Mouse (Mus musculus) intestine, embryonic 16.5 days (tissue): ENCODE data around the gene Galnt4. TPM values are rescaled to one million over a fixed set of nuclear protein-coding genes. Genes with fewer than 3 reads are reported as not detected.

Experiments
- ATAC-seq: fragments of 200-750 bp; cut with Nextera tagmentation; 2 replicates; pipeline ENCODE4 v1.8.0; 2017; ENCODE audit warnings: moderate TSS enrichment, moderate library complexity
- H3K27ac ChIP-seq: fragments of 300-500 bp; sonication (generic); 2 replicates; pipeline ENCODE4 v1.5.1; 2014; ENCODE audit warnings: mild to moderate bottlenecking, low read length
- H3K27me3 ChIP-seq: fragments of 300-500 bp; sonication (generic); replicated peaks from 2 replicates; pipeline ENCODE4 v1.6.1; 2014; ENCODE audit warnings: low read length, control low read depth, mixed read lengths; ENCODE audit not compliant: control insufficient read depth, insufficient read depth
- H3K36me3 ChIP-seq: fragments of 300-500 bp; sonication (generic); 2 replicates; pipeline ENCODE4 v1.6.1; 2014; ENCODE audit warnings: low read length, control low read depth; ENCODE audit not compliant: control insufficient read depth, insufficient read depth
- H3K4me1 ChIP-seq: fragments of 300-500 bp; sonication (generic); 2 replicates; pipeline ENCODE4 v1.6.1; 2014; ENCODE audit warnings: low read length, control low read depth, mixed read lengths; ENCODE audit not compliant: control insufficient read depth, insufficient read depth
- H3K4me2 ChIP-seq: fragments of 300-500 bp; sonication (generic); 2 replicates; pipeline ENCODE4 v1.6.1; 2014; ENCODE audit warnings: low read depth, low read length, control low read depth
- H3K4me3 ChIP-seq: fragments of 300-500 bp; sonication (generic); 2 replicates; pipeline ENCODE4 v1.5.1; 2014; ENCODE audit warnings: mild to moderate bottlenecking, low read length
- H3K9ac ChIP-seq: fragments of 300-500 bp; sonication (generic); 2 replicates; pipeline ENCODE4 v1.6.1; 2014; ENCODE audit warnings: low read depth, low read length
- H3K9me3 ChIP-seq: fragments of 300-500 bp; sonication (generic); 2 replicates; pipeline ENCODE4 v1.6.1; 2016; ENCODE audit warnings: low read length, control low read depth; ENCODE audit not compliant: control insufficient read depth
- WGBS: fragments of 180-500 bp; shearing (Covaris S2); extraction: QIAGEN DNeasy Blood & Tissue Kit; methylation state at CpG from one replicate; pipeline ENCODE4 v1.1.7; 2014; 5-methylcytosine and 5-hydroxymethylcytosine counted together
- polyA plus RNA-seq: library from polyadenylated mRNA; unstranded; fragments of >200 nt; fragmentation: Nextera tagmentation; extraction: Ambion mirVana; gene quantifications from 2 replicates; pipeline ENCODE4 v1.2.1, GENCODE M21; 2015

Gene Galnt4
- polyA plus RNA-seq, 1 experiment from 2014 or later, result 19.3 TPM

- H3K4me2 ChIP-seq, result no peak overlapping the region
- no peaks in the 10 kb centered on the region for H3K4me1 ChIP-seq
- H3K9me3 ChIP-seq, result no peaks in the 10 kb centered on the region
- no peak overlapping the region for H3K27ac ChIP-seq
- H3K4me3 ChIP-seq, result no peak overlapping the region
- H3K36me3 ChIP-seq, result no peaks in the 10 kb centered on the region
- no peak for ATAC-seq
- 61% methylated on average over 6 of the region's 6 CpGs for WGBS
- no peak overlapping the region for H3K9ac ChIP-seq
- no peaks in the 10 kb centered on the region for H3K27me3 ChIP-seq
Measured at GRCm38 (mm10) chr10:99085240-99085587, 22.7 kb upstream of the Galnt4 start.

- Histone ChIP-seq H3K4me1 (no peaks in the 10 kb centered on the region), H3K27ac (no peak overlapping the region), H3K4me3 (no peak overlapping the region), H3K9ac (no peak overlapping the region), H3K9me3 (no peaks in the 10 kb centered on the region), H3K4me2 (no peak overlapping the region), H3K27me3 (no peaks in the 10 kb centered on the region), H3K36me3 (no peaks in the 10 kb centered on the region)
- 75% methylated on average over 6 of the region's 6 CpGs for WGBS
- no peak for ATAC-seq
Measured at GRCm38 (mm10) chr10:99086029-99086428, 21.9 kb upstream of the Galnt4 start.

GRCm38 (mm10) chr10:99089906-99090305 lies 18.1 kb upstream of the Galnt4 start:
- Histone ChIP-seq H3K9ac (no peak overlapping the region), H3K4me2 (no peak overlapping the region), H3K4me3 (no peak overlapping the region), H3K27ac (no peak overlapping the region), H3K27me3 (no peaks in the 10 kb centered on the region), H3K4me1 (no peaks in the 10 kb centered on the region), H3K9me3 (no peaks in the 10 kb centered on the region), H3K36me3 (no peaks in the 10 kb centered on the region)
- WGBS, result 78% methylated on average over 6 of the region's 6 CpGs
- no peak for ATAC-seq

DNA sequence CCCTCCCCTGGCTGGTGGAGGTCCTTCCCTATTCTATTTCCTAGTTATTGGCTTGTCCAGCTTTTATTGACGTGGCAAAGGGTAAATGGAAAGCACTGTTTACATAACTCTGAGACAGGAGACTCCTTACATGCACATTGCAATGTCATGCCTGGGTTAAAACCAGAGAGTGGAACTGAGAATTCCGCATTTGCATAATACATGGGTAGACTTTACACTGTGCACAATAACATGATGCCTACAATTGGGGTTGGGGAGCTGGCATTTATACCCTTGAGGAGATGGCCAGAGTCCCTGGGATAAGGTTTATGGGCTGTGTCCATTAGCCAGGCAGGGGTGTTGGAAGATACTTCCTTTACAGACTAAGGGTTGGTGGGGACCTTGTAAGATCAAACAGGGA lies 14.6 kb upstream of the Galnt4 start:
- Histone ChIP-seq H3K9ac (no peak overlapping the region), H3K4me2 (no peak overlapping the region), H3K4me1 (no peaks in the 10 kb centered on the region), H3K9me3 (no peaks in the 10 kb centered on the region), H3K27ac (no peak overlapping the region), H3K36me3 (no peaks in the 10 kb centered on the region), H3K4me3 (no peak overlapping the region), H3K27me3 (no peaks in the 10 kb centered on the region)
- WGBS, result 84% methylated on average over 2 of the region's 2 CpGs
- no peak for ATAC-seq

DNA sequence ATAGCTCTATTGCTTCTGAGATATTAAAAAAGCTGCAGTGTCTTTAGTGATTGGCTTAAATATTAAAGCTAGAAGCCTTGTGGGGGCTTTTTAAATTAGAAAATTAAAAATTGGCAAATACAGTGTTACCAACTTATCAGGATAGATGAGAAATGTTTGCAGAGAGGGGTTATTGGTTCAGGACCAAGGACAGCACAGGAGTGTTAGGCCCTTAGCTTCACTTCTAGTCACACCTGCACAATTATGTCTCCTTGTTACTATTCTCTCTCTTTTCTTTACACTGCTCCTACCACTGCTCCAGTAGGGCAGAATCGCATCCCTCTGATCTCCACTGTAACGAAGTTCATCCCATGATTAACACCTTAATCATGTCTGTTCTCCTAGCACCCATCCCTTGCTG lies 12.8 kb upstream of the Galnt4 start:
- WGBS, result 69% methylated on average over 2 of the region's 2 CpGs
- no peak overlapping the region for H3K4me2 ChIP-seq
- H3K27ac ChIP-seq, result no peak overlapping the region
- H3K4me3 ChIP-seq, result no peak overlapping the region
- H3K9ac ChIP-seq, result no peak overlapping the region
- no peaks in the 10 kb centered on the region for H3K9me3 ChIP-seq
- ATAC-seq, result no peak
- no peaks in the 10 kb centered on the region for H3K36me3 ChIP-seq
- no peaks in the 10 kb centered on the region for H3K4me1 ChIP-seq
- no peaks in the 10 kb centered on the region for H3K27me3 ChIP-seq

GRCm38 (mm10) chr10:99097374-99097773 lies 10.6 kb upstream of the Galnt4 start:
- ATAC-seq, result no peak
- Histone ChIP-seq H3K9me3 (no peaks in the 10 kb centered on the region), H3K36me3 (no peaks in the 10 kb centered on the region), H3K4me3 (no peak overlapping the region), H3K4me1 (no peaks in the 10 kb centered on the region), H3K9ac (no peak overlapping the region), H3K27ac (no peak overlapping the region), H3K27me3 (no peaks in the 10 kb centered on the region), H3K4me2 (no peak overlapping the region)
- WGBS, result 75% methylated on average over 10 of the region's 10 CpGs

DNA sequence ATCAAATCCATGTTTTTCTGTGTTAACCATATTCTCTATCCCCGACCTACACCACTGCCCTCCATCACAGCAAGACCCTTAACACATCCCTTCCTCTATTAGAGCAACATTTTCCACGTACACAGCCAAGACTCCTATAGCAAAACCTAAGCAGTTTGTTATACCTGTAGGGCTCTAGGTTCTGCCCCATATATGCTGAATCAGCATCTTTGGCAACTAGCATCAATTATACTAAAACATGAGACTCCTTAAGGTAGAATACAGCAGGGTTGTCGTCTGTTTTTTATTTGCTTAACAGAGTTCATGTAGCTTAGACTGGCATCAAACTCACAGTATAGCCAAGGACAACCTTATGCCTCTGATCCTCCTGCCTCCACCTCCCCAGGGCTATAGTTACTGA lies 2.4 kb upstream of the Galnt4 start:
- H3K4me1 ChIP-seq, result no peaks in the 10 kb centered on the region; the same call in 1 of the 2 replicates
- no peak overlapping the region for H3K27ac ChIP-seq
- H3K9ac ChIP-seq, result no peak overlapping the region
- whole genome bisulfite sequencing, result 87% methylated on average over 3 of the region's 3 CpGs
- no peak for ATAC-seq
- peaks cover 3% of the 10 kb centered on the region; the same call in 1 of the 2 replicates for H3K9me3 ChIP-seq
- no peak overlapping the region for H3K4me2 ChIP-seq
- H3K36me3 ChIP-seq, result peaks cover 15% of the 10 kb centered on the region
- no peaks in the 10 kb centered on the region for H3K27me3 ChIP-seq
- no peak overlapping the region for H3K4me3 ChIP-seq

GRCm38 (mm10) chr10:99106311-99106702 lies 1.7 kb upstream of the Galnt4 start:
- Histone ChIP-seq H3K4me3 (peak overlapping the region; percentile 95), H3K9me3 (peaks cover 3% of the 10 kb centered on the region; the same call in 1 of the 2 replicates), H3K4me2 (peak overlapping the region; percentile 57), H3K9ac (peak overlapping the region; percentile 93), H3K4me1 (peaks cover 4% of the 10 kb centered on the region), H3K27me3 (no peaks in the 10 kb centered on the region), H3K27ac (peak overlapping the region; percentile 87), H3K36me3 (peaks cover 15% of the 10 kb centered on the region)
- WGBS, result 32% methylated on average over 8 of the region's 8 CpGs
- no peak; the same call in 1 of the 2 replicates for ATAC-seq

DNA sequence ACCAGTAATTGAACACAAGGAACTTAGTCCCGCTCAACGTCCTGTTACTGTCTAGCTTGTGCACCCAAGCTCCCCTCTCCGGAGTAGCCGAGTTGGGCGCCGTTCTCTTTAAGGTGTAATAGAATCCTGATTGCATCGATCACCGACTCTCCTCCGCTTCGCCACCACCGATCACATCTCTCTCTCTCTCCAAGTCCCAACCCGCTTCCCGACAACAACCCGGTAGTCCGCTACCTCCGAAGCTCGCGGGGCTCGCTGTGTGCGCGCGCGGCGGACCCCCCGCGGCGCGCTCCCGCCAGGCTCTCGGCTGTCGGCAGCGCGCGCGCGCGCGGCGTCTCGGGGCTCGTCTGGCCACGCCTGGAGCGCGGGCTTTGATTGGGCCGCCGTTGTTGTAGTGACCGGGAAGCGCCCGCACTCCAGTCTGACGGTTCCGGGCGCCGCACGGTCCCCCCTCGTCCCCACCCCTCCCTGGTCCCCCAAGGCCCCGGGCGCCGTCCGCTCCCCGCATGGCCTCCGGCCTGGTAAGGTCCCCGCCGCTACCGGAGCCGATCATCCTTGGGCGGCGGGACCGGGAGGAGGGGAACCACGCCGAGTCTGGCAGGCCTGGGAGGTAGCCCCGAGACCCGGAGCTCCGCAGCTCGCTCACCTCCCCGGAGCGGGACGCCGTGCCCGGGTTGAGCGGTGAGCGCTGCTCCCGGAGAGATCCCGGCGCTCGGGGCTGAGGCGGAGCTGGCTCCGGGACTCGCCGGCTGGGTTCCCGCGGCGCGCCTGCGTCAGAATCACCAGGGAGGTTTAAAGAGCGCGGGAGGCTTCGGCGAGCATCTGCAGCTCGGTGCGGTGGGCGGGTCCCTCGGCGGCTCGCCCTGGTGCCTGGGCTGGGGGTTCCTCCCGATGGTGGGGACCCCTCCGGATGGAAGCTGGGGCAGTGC lies 992 bp upstream of the Galnt4 start, which contains the start of gene Poc1b:
Poc1b (plus strand) TSS at position 334 of the 929 bp plus-strand sequence.
- H3K4me2 ChIP-seq, result peak within 1 kb of the TSS; percentile 96
- peaks cover 3% of the 10 kb centered on the region; the same call in 1 of the 2 replicates for H3K9me3 ChIP-seq
- ATAC-seq, result peak; percentile 93
- peaks cover 15% of the 10 kb centered on the region for H3K36me3 ChIP-seq
- under 1% methylated on average over 104 of the region's 106 CpGs for WGBS
- peak within 1 kb of the TSS; percentile 95 for H3K4me3 ChIP-seq
- H3K9ac ChIP-seq, result peak within 1 kb of the TSS; percentile 93
- peak within 1 kb of the TSS; percentile 87 for H3K27ac ChIP-seq
- no peaks in the 10 kb centered on the region for H3K27me3 ChIP-seq
- peaks cover 4% of the 10 kb centered on the region for H3K4me1 ChIP-seq
